Mouse (Mus musculus): ENCODE data around the gene Gtf3a. TPM values are rescaled to one million over a fixed set of nuclear protein-coding genes. Genes with fewer than 3 reads are reported as not detected.

Gtf3a gene
- polyA plus RNA-seq, 1 experiment from 2014 or later, result 70.4 TPM

GRCm38 (mm10) chr5:146996812-146997211 lies 48.4 kb downstream of the Gtf3a start:
- no peak overlapping the region for H3K9ac ChIP-seq (ENCODE audit: low read length)
- no peak overlapping the region for H3K4me2 ChIP-seq (replicated peaks; ENCODE audit: low read depth)
- H3K27ac ChIP-seq (replicated peaks), result no peak overlapping the region
- H3K4me1 ChIP-seq (replicated peaks; ENCODE audit: control insufficient read depth, insufficient read depth), result no peaks in the 10 kb centered on the region
- no peaks in the 10 kb centered on the region for H3K36me3 ChIP-seq (ENCODE audit: control insufficient read depth, insufficient read depth, low read length)
- TF ChIP-seq EP300 (optimal IDR thresholded peaks at IDR 0.05) (no peak), CTCF (IDR thresholded peaks at IDR 0.05; ENCODE audit: low read depth) (peak; percentile 14; the same call in 1 of the 2 replicates)
- no peaks in the 10 kb centered on the region for H3K9me3 ChIP-seq (ENCODE audit: control insufficient read depth, low read length)
- ATAC-seq (ENCODE audit: low FRiP score, low TSS enrichment) (no peak), DNase-seq (ENCODE audit: low spot score) (no peak)
- 84% methylated on average over 7 of the region's 7 CpGs for WGBS
- H3K27me3 ChIP-seq (ENCODE audit: control insufficient read depth, insufficient read depth, low read length), result no peaks in the 10 kb centered on the region
- H3K4me3 ChIP-seq (ENCODE audit: low read depth, low read length), result no peak overlapping the region

- TF ChIP-seq CTCF (IDR thresholded peaks at IDR 0.05; ENCODE audit: low read depth) (0 out of 2 replicates have a peak, but pooled peaks have one; percentile 19), EP300 (optimal IDR thresholded peaks at IDR 0.05) (no peak)
- no peak for ATAC-seq (ENCODE audit: low FRiP score, low TSS enrichment)
- WGBS, result 90% methylated on average over 12 of the region's 12 CpGs
- Histone ChIP-seq H3K9ac (ENCODE audit: low read length) (no peak overlapping the region), H3K4me3 (ENCODE audit: low read depth, low read length) (no peak overlapping the region), H3K4me2 (replicated peaks; ENCODE audit: low read depth) (no peak overlapping the region), H3K36me3 (ENCODE audit: control insufficient read depth, insufficient read depth, low read length) (no peaks in the 10 kb centered on the region), H3K27me3 (ENCODE audit: control insufficient read depth, insufficient read depth, low read length) (no peaks in the 10 kb centered on the region), H3K9me3 (ENCODE audit: control insufficient read depth, low read length) (no peaks in the 10 kb centered on the region), H3K27ac (replicated peaks) (no peak overlapping the region), H3K4me1 (replicated peaks; ENCODE audit: control insufficient read depth, insufficient read depth) (no peaks in the 10 kb centered on the region)
- DNase-seq (ENCODE audit: low spot score), result no peak
Observed at GRCm38 (mm10) chr5:146998802-146999201, 50.3 kb downstream of the Gtf3a start.

- ATAC-seq (ENCODE audit: low FRiP score, low TSS enrichment) (no peak), DNase-seq (ENCODE audit: low spot score) (no peak)
- H3K27ac ChIP-seq (replicated peaks), result no peak overlapping the region
- WGBS, result 83% methylated on average over 4 of the region's 4 CpGs
- no peaks in the 10 kb centered on the region for H3K36me3 ChIP-seq (ENCODE audit: control insufficient read depth, insufficient read depth, low read length)
- H3K4me1 ChIP-seq (replicated peaks; ENCODE audit: control insufficient read depth, insufficient read depth), result no peaks in the 10 kb centered on the region
- TF ChIP-seq CTCF (IDR thresholded peaks at IDR 0.05; ENCODE audit: low read depth) (peak; percentile 41), EP300 (optimal IDR thresholded peaks at IDR 0.05) (no peak)
- H3K9me3 ChIP-seq (ENCODE audit: control insufficient read depth, low read length), result no peaks in the 10 kb centered on the region
- H3K4me2 ChIP-seq (replicated peaks; ENCODE audit: low read depth), result no peak overlapping the region
- no peak overlapping the region for H3K4me3 ChIP-seq (ENCODE audit: low read depth, low read length)
- H3K27me3 ChIP-seq (ENCODE audit: control insufficient read depth, insufficient read depth, low read length), result no peaks in the 10 kb centered on the region
- H3K9ac ChIP-seq (ENCODE audit: low read length), result no peak overlapping the region
Observed at GRCm38 (mm10) chr5:147001312-147001711, 52.9 kb downstream of the Gtf3a start.

- TF ChIP-seq CTCF (IDR thresholded peaks at IDR 0.05; ENCODE audit: low read depth) (peak; percentile 19), EP300 (optimal IDR thresholded peaks at IDR 0.05) (no peak)
- Histone ChIP-seq H3K4me1 (replicated peaks; ENCODE audit: control insufficient read depth, insufficient read depth) (no peaks in the 10 kb centered on the region), H3K9ac (ENCODE audit: low read length) (no peak overlapping the region), H3K36me3 (ENCODE audit: control insufficient read depth, insufficient read depth, low read length) (no peaks in the 10 kb centered on the region), H3K27me3 (ENCODE audit: control insufficient read depth, insufficient read depth, low read length) (no peaks in the 10 kb centered on the region), H3K4me2 (replicated peaks; ENCODE audit: low read depth) (no peak overlapping the region), H3K9me3 (ENCODE audit: control insufficient read depth, low read length) (no peaks in the 10 kb centered on the region), H3K27ac (replicated peaks) (no peak overlapping the region), H3K4me3 (ENCODE audit: low read depth, low read length) (no peak overlapping the region)
- no peak for ATAC-seq (ENCODE audit: low FRiP score, low TSS enrichment)
- no peak for DNase-seq (ENCODE audit: low spot score)
- WGBS, result 80% methylated on average over 1 of the region's 1 CpGs
Observed at GRCm38 (mm10) chr5:147003303-147003702, 54.8 kb downstream of the Gtf3a start.

Other genes with a start within 250 kb of the Gtf3a start
- gene Usp12, start 153.7 kb upstream of the Gtf3a start, polyA plus RNA-seq (2015; fragmentation: Nextera tagmentation; extraction: Ambion mirVana), result 10.4 and 10.5 TPM in 2 replicates
- 515 and 522 TPM in 2 replicates for gene Rpl21, start 115.8 kb upstream of the Gtf3a start, polyA plus RNA-seq (2015; fragmentation: Nextera tagmentation; extraction: Ambion mirVana)
- 13.7 and 13.8 TPM in 2 replicates for gene Rasl11a, start 103.6 kb upstream of the Gtf3a start, polyA plus RNA-seq (2015; fragmentation: Nextera tagmentation; extraction: Ambion mirVana)
- gene Mtif3, start 15.1 kb downstream of the Gtf3a start, polyA plus RNA-seq (2015; fragmentation: Nextera tagmentation; extraction: Ambion mirVana), result 21.0 and 25.0 TPM in 2 replicates
- 9.3 and 10.8 TPM in 2 replicates for gene Lnx2, start 127.9 kb downstream of the Gtf3a start, polyA plus RNA-seq (2015; fragmentation: Nextera tagmentation; extraction: Ambion mirVana)
- 150 TPM in 2 replicates for gene Polr1d, start 128.4 kb downstream of the Gtf3a start, polyA plus RNA-seq (2015; fragmentation: Nextera tagmentation; extraction: Ambion mirVana)
- gene Gsx1, start 240.0 kb downstream of the Gtf3a start, polyA plus RNA-seq (2015; fragmentation: Nextera tagmentation; extraction: Ambion mirVana), result not detected in 2 replicates

All from stomach, postnatal 0 days (tissue).